Mouse (Mus musculus) limb, embryonic 11.5 days (tissue): Measurements from ENCODE around the gene Cep164. TPM values are rescaled to one million over a fixed set of nuclear protein-coding genes. Genes with fewer than 3 reads are reported as not detected.

Source experiments
- ATAC-seq: fragments of 200-750 bp; cut with Nextera tagmentation; 2 replicates; pipeline ENCODE4 v1.8.0; 2017; ENCODE audit warnings: low read depth; ENCODE audit not compliant: insufficient number of reproducible peaks, low FRiP score, low TSS enrichment
- DNase-seq: peaks from one replicate; pipeline ENCODE4 v3.0.0-alpha.2; 2015; ENCODE audit warnings: low spot score
- H3K27ac ChIP-seq: fragments of 300-500 bp; sonication (generic); replicated peaks from 2 replicates; pipeline ENCODE4 v1.5.1; 2014; ENCODE audit warnings: low read depth, mild to moderate bottlenecking, low read length
- H3K27me3 ChIP-seq: fragments of 300-500 bp; sonication (generic); 2 replicates; pipeline ENCODE4 v1.6.1; 2014; ENCODE audit warnings: mild to moderate bottlenecking, low read length, mixed read lengths; ENCODE audit not compliant: control insufficient read depth, insufficient read depth
- H3K36me3 ChIP-seq: fragments of 300-500 bp; sonication (generic); 2 replicates; pipeline ENCODE4 v1.6.1; 2014; ENCODE audit warnings: mild to moderate bottlenecking, low read length, moderate library complexity, mixed read lengths; ENCODE audit not compliant: control insufficient read depth, insufficient read depth
- H3K4me1 ChIP-seq: fragments of 300-500 bp; sonication (generic); 2 replicates; pipeline ENCODE4 v1.6.1; 2014; ENCODE audit warnings: low read length, mixed read lengths; ENCODE audit not compliant: control insufficient read depth, insufficient read depth
- H3K4me2 ChIP-seq: fragments of 300-500 bp; sonication (generic); 2 replicates; pipeline ENCODE4 v1.6.1; 2014; ENCODE audit warnings: low read depth, mild to moderate bottlenecking, moderate library complexity; ENCODE audit not compliant: severe bottlenecking
- H3K4me3 ChIP-seq: fragments of 300-500 bp; sonication (generic); 2 replicates; pipeline ENCODE4 v1.5.1; 2014; ENCODE audit warnings: low read depth, low read length
- H3K9ac ChIP-seq: fragments of 300-500 bp; sonication (generic); 2 replicates; pipeline ENCODE4 v1.6.1; 2014; ENCODE audit warnings: mild to moderate bottlenecking, low read length
- H3K9me3 ChIP-seq: fragments of 300-500 bp; sonication (generic); 2 replicates; pipeline ENCODE4 v1.6.1; 2016; ENCODE audit warnings: low read length; ENCODE audit not compliant: control insufficient read depth
- WGBS: fragments of 180-500 bp; shearing (Covaris S2); extraction: QIAGEN DNeasy Blood & Tissue Kit; methylation state at CpG from one replicate; pipeline ENCODE4 v1.1.7; 2014; 5-methylcytosine and 5-hydroxymethylcytosine counted together
- polyA plus RNA-seq: library from polyadenylated mRNA; unstranded; fragments of >200 nt; fragmentation: Nextera tagmentation; extraction: Ambion mirVana; gene quantifications from 2 replicates; pipeline ENCODE4 v1.2.1, GENCODE M21; 2014

Gene Cep164
- polyA plus RNA-seq, 1 experiment from 2014 or later: 21.7 TPM

GRCm38 (mm10) chr9:45739702-45740583, 88.5 kb downstream of the Cep164 start:
- H3K4me2 ChIP-seq: no peak overlapping the region
- ATAC-seq (no peak), DNase-seq (no peak)
- no peak overlapping the region for H3K4me3 ChIP-seq
- H3K4me1 ChIP-seq: no peaks in the 10 kb centered on the region
- no peaks in the 10 kb centered on the region for H3K9me3 ChIP-seq
- no peak overlapping the region for H3K9ac ChIP-seq
- WGBS: 74% methylated on average over 17 of the region's 17 CpGs
- no peaks in the 10 kb centered on the region for H3K36me3 ChIP-seq
- no peak overlapping the region for H3K27ac ChIP-seq
- no peaks in the 10 kb centered on the region for H3K27me3 ChIP-seq

- 76% methylated on average over 12 of the region's 12 CpGs for WGBS
- Histone ChIP-seq H3K4me1 (no peaks in the 10 kb centered on the region), H3K9me3 (no peaks in the 10 kb centered on the region), H3K9ac (no peak overlapping the region), H3K27ac (no peak overlapping the region), H3K27me3 (no peaks in the 10 kb centered on the region), H3K4me3 (no peak overlapping the region), H3K36me3 (no peaks in the 10 kb centered on the region), H3K4me2 (no peak overlapping the region)
- DNase-seq (no peak), ATAC-seq (no peak)
These were observed 89.3 kb downstream of the Cep164 start for GRCm38 (mm10) chr9:45739001-45739701.

GRCm38 (mm10) chr9:45733246-45733645, 95.2 kb downstream of the Cep164 start:
- Histone ChIP-seq H3K27me3 (no peaks in the 10 kb centered on the region), H3K27ac (no peak overlapping the region), H3K4me2 (no peak overlapping the region), H3K36me3 (no peaks in the 10 kb centered on the region), H3K4me3 (no peak overlapping the region), H3K9ac (no peak overlapping the region), H3K4me1 (no peaks in the 10 kb centered on the region), H3K9me3 (no peaks in the 10 kb centered on the region)
- DNase-seq: no peak
- 77% methylated on average over 6 of the region's 6 CpGs for WGBS
- no peak for ATAC-seq

GRCm38 (mm10) chr9:45731851-45732250, 96.6 kb downstream of the Cep164 start:
- no peaks in the 10 kb centered on the region for H3K36me3 ChIP-seq
- DNase-seq (no peak), ATAC-seq (no peak)
- H3K27ac ChIP-seq: no peak overlapping the region
- no peak overlapping the region for H3K4me2 ChIP-seq
- no peaks in the 10 kb centered on the region for H3K9me3 ChIP-seq
- no peak overlapping the region for H3K9ac ChIP-seq
- no peaks in the 10 kb centered on the region for H3K4me1 ChIP-seq
- 88% methylated on average over 5 of the region's 5 CpGs for WGBS
- no peaks in the 10 kb centered on the region for H3K27me3 ChIP-seq
- H3K4me3 ChIP-seq: no peak overlapping the region

DNA sequence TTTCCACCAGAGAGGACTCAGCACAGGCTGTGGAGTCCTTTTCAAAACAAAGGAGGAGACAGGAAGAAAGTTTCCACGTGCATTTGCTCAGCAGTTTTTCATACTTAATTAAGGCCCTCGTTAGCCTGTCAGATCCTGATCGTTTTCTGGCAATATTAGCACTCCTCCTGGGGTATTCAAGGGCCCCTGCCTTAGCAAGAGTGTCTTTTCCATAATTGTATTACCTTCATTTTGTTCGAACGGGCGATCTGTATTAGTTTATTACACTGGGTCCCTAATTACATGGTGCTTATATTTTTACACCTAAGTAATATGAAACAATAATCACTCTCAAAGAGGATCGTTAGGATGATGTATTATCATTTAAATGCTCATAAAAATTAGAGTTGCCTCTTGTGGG, 108.5 kb downstream of the Cep164 start:
- Histone ChIP-seq H3K4me2 (no peak overlapping the region), H3K4me1 (no peaks in the 10 kb centered on the region), H3K27me3 (no peaks in the 10 kb centered on the region), H3K9ac (no peak overlapping the region), H3K9me3 (no peaks in the 10 kb centered on the region), H3K27ac (no peak overlapping the region), H3K36me3 (no peaks in the 10 kb centered on the region), H3K4me3 (no peak overlapping the region)
- 37% methylated on average over 7 of the region's 7 CpGs for WGBS
- no peak for ATAC-seq
- no peak for DNase-seq

Other genes starting within 250 kb of the Cep164 start
- 22.9 and 25.4 TPM in 2 replicates for gene Bace1, start 9.9 kb upstream of the Cep164 start, polyA plus RNA-seq
- gene Pcsk7, start 77.8 kb upstream of the Cep164 start, polyA plus RNA-seq: 13.4 and 15.4 TPM in 2 replicates
- 64.0 and 66.7 TPM in 2 replicates for gene Rnf214, start 78.2 kb upstream of the Cep164 start, polyA plus RNA-seq
- gene Tagln, start 107.4 kb upstream of the Cep164 start, polyA plus RNA-seq: 5.1 and 7.7 TPM in 2 replicates
- 24.3 and 26.6 TPM in 2 replicates for gene Sidt2, start 126.6 kb upstream of the Cep164 start, polyA plus RNA-seq
- gene Pafah1b2, start 184.0 kb upstream of the Cep164 start, polyA plus RNA-seq: 219 and 224 TPM in 2 replicates
- 10.6 and 10.8 TPM in 2 replicates for gene Sik3, start 184.1 kb upstream of the Cep164 start, polyA plus RNA-seq